Mouse (Mus musculus) olfactory bulb, adult 2 months (tissue): ENCODE measurements at regions not wholly inside any gene's neighbourhood (a gene's known extent, or its start where the extent isn't known, plus 50 kb on each side); places are given as distances from the start of the nearest gene placed in this dataset.

Source experiments
- CTCF ChIP-seq: fragments of 200-500 bp; IDR thresholded peaks from 2 replicates; pipeline ENCODE4 v1.5.1; 2012; ENCODE audit warnings: low read depth, mild to moderate bottlenecking, low read length, moderate library complexity; ENCODE audit not compliant: insufficient read depth
- POLR2A ChIP-seq: fragments of 200-500 bp; IDR thresholded peaks from 2 replicates; pipeline ENCODE4 v1.6.1; 2012; ENCODE audit warnings: mild to moderate bottlenecking, low read depth, low read length, moderate library complexity; ENCODE audit not compliant: insufficient read depth

DNA sequence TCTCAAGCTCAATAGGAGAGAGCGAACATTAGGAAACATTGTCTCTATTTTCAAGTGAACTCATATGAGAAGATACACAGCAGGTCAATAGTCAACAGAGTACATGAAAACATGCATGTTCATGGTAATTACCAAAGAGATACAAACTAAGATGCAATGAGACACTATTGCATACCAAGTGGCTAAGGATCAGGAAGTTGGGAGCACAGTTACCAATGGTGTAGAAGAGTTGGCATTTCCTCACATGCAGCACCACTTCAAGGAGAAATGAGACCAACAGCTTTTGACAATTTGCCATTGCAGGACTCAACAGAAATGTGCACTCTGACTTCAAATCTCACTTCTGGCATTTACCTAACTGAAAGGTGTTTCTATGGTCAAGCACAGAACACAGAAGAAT lies 215.6 kb downstream of the 4930474N05Rik start:
- no peak for TF ChIP-seq POLR2A
- no peak for TF ChIP-seq CTCF
